Mouse (Mus musculus): ENCODE results near the gene Gm136.

Gm136 gene

GRCm38 (mm10) chr4:34708127-34708526 is 47.9 kb downstream of the Gm136 start:
- no peak for DNase-seq

GRCm38 (mm10) chr4:34707248-34707647 is 48.8 kb downstream of the Gm136 start:
- DNase-seq: no peak

GRCm38 (mm10) chr4:34703029-34703428 is 53.0 kb downstream of the Gm136 start:
- no peak for DNase-seq

- DNase-seq: no peak
Observed at GRCm38 (mm10) chr4:34702231-34702630, 53.8 kb downstream of the Gm136 start.

GRCm38 (mm10) chr4:34701528-34701927 is 54.5 kb downstream of the Gm136 start:
- peak; percentile 25 to 65 for DNase-seq
